Mouse (Mus musculus): ENCODE measurements around the gene Hdc. TPM values are rescaled to one million over a fixed set of nuclear protein-coding genes. Genes with fewer than 3 reads are reported as not detected.

Gene Hdc
- polyA plus RNA-seq (2012; ENCODE audit: insufficient read depth, insufficient read length, low replicate concordance, missing spikeins): not detected in 2 replicates

- no peak within 1 kb of the TSS for H3K4me3 ChIP-seq (ENCODE audit: insufficient read depth, low read depth, low read length)
- H3K4me1 ChIP-seq (ENCODE audit: control insufficient read depth, insufficient read depth, low read length): peaks cover 3% of the 10 kb centered on the region; the same call in 1 of the 2 replicates
- TF ChIP-seq CTCF (IDR thresholded peaks at IDR 0.05; ENCODE audit: insufficient read depth, low read depth, low read length) (no peak), POLR2A (IDR thresholded peaks at IDR 0.05; ENCODE audit: insufficient read depth, low read depth, low read length) (no peak)
- H3K27ac ChIP-seq (ENCODE audit: insufficient read depth, low read depth, low read length): no peak within 1 kb of the TSS
- WGBS: 75% methylated on average over 14 of the region's 14 CpGs
These were observed at the start of gene Hdc for GRCm38 (mm10) chr2:126619249-126619704. Gene Hdc (minus strand): TSS chr2:126619299.

- no peak overlapping the region for H3K4me3 ChIP-seq (ENCODE audit: insufficient read depth, low read depth, low read length)
- H3K4me1 ChIP-seq (ENCODE audit: control insufficient read depth, insufficient read depth, low read length): no peaks in the 10 kb centered on the region
- WGBS: 92% methylated on average over 5 of the region's 5 CpGs
- no peak for TF ChIP-seq POLR2A (IDR thresholded peaks at IDR 0.05; ENCODE audit: insufficient read depth, low read depth, low read length)
- TF ChIP-seq CTCF (IDR thresholded peaks at IDR 0.05; ENCODE audit: insufficient read depth, low read depth, low read length): no peak
- H3K27ac ChIP-seq (ENCODE audit: insufficient read depth, low read depth, low read length): no peak overlapping the region
These were observed 49.6 kb upstream of the Hdc start for GRCm38 (mm10) chr2:126668621-126669252.

DNA sequence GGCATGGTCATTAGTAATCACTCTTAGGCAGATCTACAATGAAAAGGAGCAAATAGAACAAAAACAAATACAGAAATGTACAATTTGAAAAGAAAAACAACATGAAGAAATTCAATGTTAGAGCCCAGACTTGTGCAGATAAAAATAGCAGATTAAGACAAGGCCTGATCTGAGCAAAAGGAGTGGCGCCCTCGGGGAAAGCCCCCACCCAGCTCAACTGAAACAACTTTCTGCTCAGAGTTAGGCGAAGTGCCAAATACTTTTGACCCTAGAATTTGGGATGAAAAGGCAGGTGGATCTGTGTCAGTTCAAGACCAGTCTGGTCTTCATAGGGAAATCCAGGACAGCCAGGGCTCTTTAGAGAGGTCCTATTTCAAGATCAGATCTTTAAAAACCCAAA lies 46.9 kb upstream of the Hdc start:
- H3K4me1 ChIP-seq (ENCODE audit: control insufficient read depth, insufficient read depth, low read length): no peaks in the 10 kb centered on the region
- TF ChIP-seq POLR2A (IDR thresholded peaks at IDR 0.05; ENCODE audit: insufficient read depth, low read depth, low read length) (no peak), CTCF (IDR thresholded peaks at IDR 0.05; ENCODE audit: insufficient read depth, low read depth, low read length) (no peak)
- H3K4me3 ChIP-seq (ENCODE audit: insufficient read depth, low read depth, low read length): no peak overlapping the region
- no peak overlapping the region for H3K27ac ChIP-seq (ENCODE audit: insufficient read depth, low read depth, low read length)
- WGBS: 80% methylated on average over 3 of the region's 3 CpGs

DNA sequence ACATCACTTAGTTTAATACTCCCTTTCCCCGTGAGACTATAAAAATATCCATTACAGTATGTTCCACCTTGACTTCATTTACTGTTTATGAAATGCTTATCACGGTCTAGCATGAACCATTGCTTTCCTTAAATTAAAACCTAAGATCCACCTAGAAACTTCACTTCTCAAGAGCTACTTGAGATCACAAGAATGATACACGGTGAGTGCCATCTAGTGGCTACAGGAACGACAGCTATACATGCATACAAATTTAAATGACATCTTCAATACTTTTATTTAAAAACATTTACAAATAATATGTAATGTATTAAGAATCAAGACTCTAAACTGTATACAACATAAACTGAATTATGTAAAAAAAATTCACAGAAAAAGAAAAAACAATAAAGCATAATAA lies 44.4 kb upstream of the Hdc start:
- TF ChIP-seq POLR2A (IDR thresholded peaks at IDR 0.05; ENCODE audit: insufficient read depth, low read depth, low read length): no peak
- TF ChIP-seq CTCF (IDR thresholded peaks at IDR 0.05; ENCODE audit: insufficient read depth, low read depth, low read length): no peak
- no peak overlapping the region for H3K27ac ChIP-seq (ENCODE audit: insufficient read depth, low read depth, low read length)
- no peaks in the 10 kb centered on the region for H3K4me1 ChIP-seq (ENCODE audit: control insufficient read depth, insufficient read depth, low read length)
- no peak overlapping the region for H3K4me3 ChIP-seq (ENCODE audit: insufficient read depth, low read depth, low read length)
- WGBS: 41% methylated on average over 4 of the region's 4 CpGs

- Histone ChIP-seq H3K27ac (ENCODE audit: insufficient read depth, low read depth, low read length) (no peak overlapping the region), H3K4me3 (ENCODE audit: insufficient read depth, low read depth, low read length) (no peak overlapping the region), H3K4me1 (ENCODE audit: control insufficient read depth, insufficient read depth, low read length) (no peaks in the 10 kb centered on the region)
- TF ChIP-seq CTCF (IDR thresholded peaks at IDR 0.05; ENCODE audit: insufficient read depth, low read depth, low read length) (no peak), POLR2A (IDR thresholded peaks at IDR 0.05; ENCODE audit: insufficient read depth, low read depth, low read length) (no peak)
- 85% methylated on average over 4 of the region's 4 CpGs for WGBS
These were observed 33.8 kb upstream of the Hdc start for GRCm38 (mm10) chr2:126652929-126653328.

GRCm38 (mm10) chr2:126647762-126648161 lies 28.7 kb upstream of the Hdc start:
- WGBS: 58% methylated on average over 3 of the region's 3 CpGs
- Histone ChIP-seq H3K27ac (ENCODE audit: insufficient read depth, low read depth, low read length) (no peak overlapping the region), H3K4me3 (ENCODE audit: insufficient read depth, low read depth, low read length) (no peak overlapping the region), H3K4me1 (ENCODE audit: control insufficient read depth, insufficient read depth, low read length) (no peaks in the 10 kb centered on the region)
- no peak for TF ChIP-seq CTCF (IDR thresholded peaks at IDR 0.05; ENCODE audit: insufficient read depth, low read depth, low read length)
- TF ChIP-seq POLR2A (IDR thresholded peaks at IDR 0.05; ENCODE audit: insufficient read depth, low read depth, low read length): no peak

DNA sequence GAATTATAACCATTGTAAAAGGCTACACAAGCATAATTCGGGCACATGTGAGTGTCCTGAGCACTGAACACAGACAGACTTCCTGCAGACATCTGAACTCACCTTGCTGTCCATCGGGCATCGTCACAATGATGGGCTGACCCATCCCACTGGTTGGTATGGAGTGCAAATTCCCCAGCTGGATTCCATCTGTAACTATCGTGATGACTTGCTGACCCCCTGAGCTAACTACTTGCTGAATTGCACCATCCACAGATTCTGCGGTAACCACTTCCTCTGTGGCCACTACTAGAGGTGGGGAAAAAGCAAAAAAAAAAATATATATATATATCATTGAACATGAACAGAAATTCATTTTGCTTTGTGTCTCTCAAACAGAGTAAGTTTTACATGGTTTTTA lies 27.4 kb upstream of the Hdc start:
- Histone ChIP-seq H3K4me1 (ENCODE audit: control insufficient read depth, insufficient read depth, low read length) (no peaks in the 10 kb centered on the region), H3K27ac (ENCODE audit: insufficient read depth, low read depth, low read length) (no peak overlapping the region), H3K4me3 (ENCODE audit: insufficient read depth, low read depth, low read length) (no peak overlapping the region)
- 96% methylated on average over 5 of the region's 5 CpGs for WGBS
- no peak for TF ChIP-seq POLR2A (IDR thresholded peaks at IDR 0.05; ENCODE audit: insufficient read depth, low read depth, low read length)
- no peak for TF ChIP-seq CTCF (IDR thresholded peaks at IDR 0.05; ENCODE audit: insufficient read depth, low read depth, low read length)

DNA sequence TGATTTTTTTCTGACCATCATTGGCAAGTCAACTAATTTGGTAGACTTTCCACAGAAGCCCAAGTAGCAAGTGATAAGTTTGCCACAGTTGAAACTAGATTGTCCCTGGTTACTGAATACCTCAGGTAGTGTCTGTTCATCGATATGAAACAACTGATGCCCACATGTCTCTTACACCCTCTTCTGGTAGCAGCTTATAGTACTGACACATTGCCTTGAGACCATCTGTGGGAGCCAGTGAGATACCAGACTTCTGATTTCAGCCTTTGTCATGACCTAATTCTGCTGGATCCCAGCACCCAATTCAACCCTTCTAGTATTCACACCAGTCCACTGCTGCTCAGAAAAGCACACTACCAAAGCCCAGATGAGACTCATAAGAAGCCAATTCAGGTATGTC lies 25.7 kb upstream of the Hdc start:
- WGBS: 94% methylated on average over 1 of the region's 1 CpGs
- TF ChIP-seq POLR2A (IDR thresholded peaks at IDR 0.05; ENCODE audit: insufficient read depth, low read depth, low read length): no peak
- no peak for TF ChIP-seq CTCF (IDR thresholded peaks at IDR 0.05; ENCODE audit: insufficient read depth, low read depth, low read length)

GRCm38 (mm10) chr2:126640298-126640697 lies 21.2 kb upstream of the Hdc start:
- no peak for TF ChIP-seq POLR2A (IDR thresholded peaks at IDR 0.05; ENCODE audit: insufficient read depth, low read depth, low read length)
- no peak for TF ChIP-seq CTCF (IDR thresholded peaks at IDR 0.05; ENCODE audit: insufficient read depth, low read depth, low read length)
- H3K27ac ChIP-seq (ENCODE audit: insufficient read depth, low read depth, low read length): no peak overlapping the region
- no peaks in the 10 kb centered on the region for H3K4me1 ChIP-seq (ENCODE audit: control insufficient read depth, insufficient read depth, low read length)
- H3K4me3 ChIP-seq (ENCODE audit: insufficient read depth, low read depth, low read length): no peak overlapping the region
- 92% methylated on average over 2 of the region's 2 CpGs for WGBS

More for the DNA sequence above, 25.7 kb upstream of the Hdc start:
- no peaks in the 10 kb centered on the region for H3K4me1 ChIP-seq (ENCODE audit: control insufficient read depth, insufficient read depth, low read length)
- H3K4me3 ChIP-seq (ENCODE audit: insufficient read depth, low read depth, low read length): no peak overlapping the region
- H3K27ac ChIP-seq (ENCODE audit: insufficient read depth, low read depth, low read length): no peak overlapping the region
